Mouse (Mus musculus) cerebellum, adult 2 months (tissue): Measurements from ENCODE around the gene Dip2a.

Experiments
- CTCF ChIP-seq: fragments of 200-500 bp; IDR thresholded peaks from 2 replicates; pipeline ENCODE4 v1.5.1; 2011; ENCODE audit warnings: low read depth, mild to moderate bottlenecking, control low read depth, low read length, moderate library complexity, borderline replicate concordance; ENCODE audit not compliant: insufficient read depth
- POLR2A ChIP-seq: fragments of 200-500 bp; IDR thresholded peaks from 2 replicates; pipeline ENCODE4 v1.6.1; 2011; ENCODE audit warnings: low read length, control low read depth, borderline replicate concordance; ENCODE audit not compliant: insufficient read depth

- no peak for TF ChIP-seq CTCF
- TF ChIP-seq POLR2A: no peak
Measured at GRCm38 (mm10) chr10:76225944-76226343, 119.1 kb downstream of the Dip2a start.
